Mouse (Mus musculus) kidney, postnatal 14 days (tissue): ENCODE measurements around the gene Uaca.

Experiments
- DNase-seq: peaks from one replicate; pipeline ENCODE4 v3.0.0; 2022; ENCODE audit warnings: mixed read lengths

The Uaca gene

GRCm38 (mm10) chr9:60794210-60794840 is at the start of gene Uaca:
Gene Uaca (plus strand): TSS chr9:60794542.
- peak; percentile 97 for DNase-seq

GRCm38 (mm10) chr9:60744971-60745370 is 49.4 kb upstream of the Uaca start:
- DNase-seq = no peak

GRCm38 (mm10) chr9:60746561-60746960 is 47.8 kb upstream of the Uaca start:
- no peak for DNase-seq

GRCm38 (mm10) chr9:60747672-60748071 is 46.7 kb upstream of the Uaca start:
- no peak for DNase-seq

GRCm38 (mm10) chr9:60748191-60748590 is 46.2 kb upstream of the Uaca start:
- no peak for DNase-seq

- no peak for DNase-seq
Measured at GRCm38 (mm10) chr9:60749105-60749504, 45.2 kb upstream of the Uaca start.

GRCm38 (mm10) chr9:60751098-60751497 is 43.2 kb upstream of the Uaca start:
- no peak for DNase-seq

GRCm38 (mm10) chr9:60751971-60752370 is 42.4 kb upstream of the Uaca start:
- DNase-seq = no peak

GRCm38 (mm10) chr9:60752636-60753035 is 41.7 kb upstream of the Uaca start:
- no peak for DNase-seq

GRCm38 (mm10) chr9:60756258-60756657 is 38.1 kb upstream of the Uaca start:
- DNase-seq = peak; percentile 76

GRCm38 (mm10) chr9:60756866-60757740 is 37.2 kb upstream of the Uaca start:
- DNase-seq = no peak

- DNase-seq = peak; percentile 47
Measured at GRCm38 (mm10) chr9:60757817-60758216, 36.5 kb upstream of the Uaca start.

- no peak for DNase-seq
Measured at GRCm38 (mm10) chr9:60759436-60760007, 34.8 kb upstream of the Uaca start.

GRCm38 (mm10) chr9:60765181-60765580 is 29.2 kb upstream of the Uaca start:
- no peak for DNase-seq

GRCm38 (mm10) chr9:60768393-60768792 is 25.9 kb upstream of the Uaca start:
- DNase-seq = no peak

- peak; percentile 21 for DNase-seq
Measured at GRCm38 (mm10) chr9:60769711-60770111, 24.6 kb upstream of the Uaca start.

- no peak for DNase-seq
Measured at GRCm38 (mm10) chr9:60773713-60774112, 20.6 kb upstream of the Uaca start.

GRCm38 (mm10) chr9:60776899-60777298 is 17.4 kb upstream of the Uaca start:
- no peak for DNase-seq

GRCm38 (mm10) chr9:60782057-60782789 is 12.1 kb upstream of the Uaca start:
- DNase-seq = no peak

GRCm38 (mm10) chr9:60785069-60785468 is 9.3 kb upstream of the Uaca start:
- DNase-seq = no peak

- DNase-seq = no peak
Measured at GRCm38 (mm10) chr9:60787517-60788110, 6.7 kb upstream of the Uaca start.

- DNase-seq = no peak
Measured at GRCm38 (mm10) chr9:60790282-60790681, 4.1 kb upstream of the Uaca start.
